Mouse (Mus musculus) regulatory T cell (primary cell): Measurements from ENCODE around the gene Tdp1.

Experiments
- in situ Hi-C: fragments of 300-600 bp; cut with MboI, MseI; formaldehyde crosslinking; loops from one replicate; pipeline ENCODE4 v1.15.1; 2025; ENCODE audit warnings: high pct_unique_total_duplicates

Gene Tdp1

DNA sequence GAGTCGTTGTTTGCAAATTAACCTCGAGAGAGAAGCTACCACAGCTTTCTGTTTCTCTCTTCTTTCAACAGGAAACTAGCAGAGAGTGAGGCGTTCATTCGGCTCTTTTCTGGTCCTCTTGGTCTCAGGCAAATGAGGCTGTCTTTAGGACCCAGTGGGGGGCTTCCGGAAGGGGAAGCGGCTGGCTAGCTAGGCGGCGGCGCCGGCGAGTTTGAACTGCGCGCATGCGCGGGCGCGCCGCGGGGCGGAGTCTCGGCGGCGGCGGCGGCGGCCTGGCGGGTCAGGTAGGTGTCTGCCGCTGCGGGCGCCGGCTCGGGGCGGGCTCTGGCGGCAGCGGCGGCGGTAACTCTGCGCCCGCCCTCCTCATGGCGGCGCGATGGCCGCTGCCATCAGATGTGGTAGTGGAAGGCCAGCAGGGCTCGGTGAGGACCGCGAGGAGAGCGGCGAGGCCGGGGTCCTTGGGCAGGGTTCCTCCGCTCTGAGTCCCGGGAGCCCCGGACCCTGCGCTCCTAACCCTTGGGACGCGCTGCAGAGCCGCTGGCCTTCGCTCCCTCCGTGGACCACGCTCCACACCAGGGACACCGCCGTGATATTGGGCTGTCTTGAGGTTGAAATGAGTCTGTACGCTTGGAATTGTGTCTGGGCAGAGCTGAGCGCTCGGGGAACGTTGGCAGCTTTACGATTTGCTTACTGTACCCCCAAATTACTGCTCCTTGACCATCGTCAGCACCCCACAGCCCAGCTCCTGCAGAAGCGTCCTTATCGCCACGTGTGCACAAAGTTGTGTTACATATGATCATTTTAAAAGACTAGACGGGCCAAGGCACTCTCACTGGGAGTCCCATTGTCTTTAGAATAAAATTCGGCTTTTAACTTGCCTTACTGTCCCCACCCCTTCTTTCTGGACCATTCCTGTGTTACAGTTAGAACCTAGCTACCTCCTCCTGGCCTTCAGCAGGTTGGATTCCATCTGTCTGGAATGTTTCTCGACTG is at the start of gene Tdp1, which contains the start of gene Efcab11:
Tdp1 (plus strand) TSS at position 249 of the 993 bp plus-strand sequence.
Efcab11 (minus strand) TSS at position 171 of the 993 bp plus-strand sequence.
- in situ Hi-C loops, result no loop called here

DNA sequence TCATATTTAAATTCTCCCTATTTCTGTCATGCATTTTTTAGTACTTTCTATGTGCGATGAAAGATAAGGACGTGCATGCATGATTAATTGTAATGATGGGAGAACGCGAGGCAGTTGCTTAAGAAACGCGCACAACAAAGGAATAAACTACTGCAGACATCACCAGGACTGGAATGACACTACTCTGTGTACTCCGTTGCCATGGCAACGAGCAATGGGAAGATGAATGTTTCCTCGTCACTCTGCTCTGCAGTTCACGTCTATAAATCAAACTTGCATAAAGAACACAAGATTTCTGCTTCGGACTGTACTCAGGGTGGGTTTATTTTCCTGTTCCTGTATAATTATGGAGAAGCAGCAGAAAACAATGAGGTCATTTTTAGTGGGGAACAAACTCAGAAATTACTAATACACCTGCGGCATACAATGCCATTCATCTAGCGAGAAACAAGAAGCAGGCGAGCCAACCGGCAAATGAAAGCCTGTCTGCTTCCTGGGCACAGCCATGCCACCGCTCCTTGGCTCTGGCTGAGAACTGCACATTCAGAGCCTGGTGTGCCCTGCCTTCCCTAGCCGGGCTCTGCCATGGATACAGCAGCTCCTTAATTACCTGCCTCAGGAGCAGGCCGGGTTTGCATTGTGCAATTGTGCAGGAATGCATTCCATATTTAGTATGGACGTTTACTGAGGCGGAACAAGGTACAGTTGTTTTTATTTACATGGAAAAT is 47.7 kb upstream of the Tdp1 start:
- in situ Hi-C loops, result loop anchor here (10.0 kb wide), 1 partner anchor 752 kb away; no protein-coding TSS in a partner anchor

DNA sequence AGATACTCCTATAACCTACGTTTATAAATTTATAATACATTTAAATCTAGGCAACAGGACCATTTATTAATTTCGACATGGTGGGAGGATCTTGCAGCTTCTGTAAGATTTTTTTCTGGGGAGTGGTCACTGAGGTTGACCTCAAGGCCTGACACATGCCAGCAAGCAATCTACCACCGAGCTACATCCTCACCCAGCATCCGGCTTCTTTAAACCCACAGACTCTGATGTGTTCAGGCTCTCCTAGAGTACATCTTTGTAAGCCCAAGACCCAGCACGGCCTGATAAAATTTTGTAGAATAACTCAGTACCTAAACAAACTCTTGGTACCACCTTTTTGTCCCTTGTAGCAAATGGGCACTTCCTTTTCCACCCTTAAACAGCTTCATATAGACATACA is 46.8 kb upstream of the Tdp1 start:
- in situ Hi-C loops, result loop anchor here (10.0 kb wide), 1 partner anchor 753 kb away; no protein-coding TSS in a partner anchor

DNA sequence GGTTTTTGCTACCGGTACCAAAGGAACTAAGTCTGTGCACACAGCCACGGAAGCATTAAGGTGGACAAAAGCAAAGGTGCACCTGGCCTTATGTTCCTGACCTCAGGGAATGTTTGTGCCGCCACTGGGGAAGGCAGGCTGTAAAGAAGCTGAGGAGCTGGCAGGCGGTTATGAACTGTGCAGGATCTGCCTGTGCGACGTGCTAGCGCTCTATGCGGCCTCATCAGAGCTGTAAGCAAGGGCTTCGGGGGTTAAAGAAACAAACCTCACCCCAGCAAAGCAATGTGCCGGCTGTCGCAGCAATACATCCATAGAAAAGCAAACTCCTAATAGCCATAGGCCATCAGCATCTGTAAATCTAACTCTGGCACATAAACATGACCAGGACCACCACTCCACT is 46.2 kb upstream of the Tdp1 start:
- in situ Hi-C loops, result loop anchor here (10.0 kb wide), 1 partner anchor 753 kb away; no protein-coding TSS in a partner anchor

DNA sequence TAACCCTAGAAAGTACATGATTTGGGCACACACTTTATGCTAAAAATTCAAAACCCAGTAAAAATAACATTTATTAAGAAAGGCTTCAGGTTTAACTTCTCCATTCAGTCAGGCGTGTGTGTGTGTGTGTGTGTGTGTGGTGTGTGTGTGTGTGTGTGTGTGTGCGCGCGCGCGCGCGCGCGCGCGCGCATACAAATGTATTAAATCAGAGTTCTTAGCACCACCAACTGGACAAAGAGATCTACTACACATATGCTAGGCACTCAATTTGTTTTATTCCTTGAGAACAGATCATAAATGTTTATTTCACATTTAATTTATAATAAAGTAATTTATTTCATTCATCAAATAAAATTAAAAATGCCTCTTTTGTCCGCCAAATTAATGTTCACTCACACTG is 45.6 kb upstream of the Tdp1 start:
- in situ Hi-C loops, result loop anchor here (10.0 kb wide), 1 partner anchor 754 kb away; no protein-coding TSS in a partner anchor

DNA sequence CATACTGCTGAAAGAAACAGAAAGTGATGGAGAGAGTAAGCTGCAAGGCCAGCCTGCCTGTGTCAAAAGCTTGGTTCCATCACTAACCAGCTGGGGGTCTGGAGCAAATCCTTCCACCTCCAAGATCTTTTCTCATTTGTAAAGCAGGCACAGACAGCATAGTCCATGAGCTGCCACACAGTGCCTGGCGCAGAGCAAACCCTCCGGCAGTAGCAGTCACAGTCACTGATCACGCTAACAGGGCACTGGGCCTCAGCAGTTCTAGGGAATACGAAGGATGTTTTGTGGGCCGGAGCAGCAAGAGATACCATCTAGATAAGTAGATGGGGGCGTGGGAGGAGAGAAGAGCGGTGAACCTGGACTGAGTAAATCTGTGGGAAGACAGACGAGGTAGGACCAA is 39.4 kb upstream of the Tdp1 start:
- in situ Hi-C loops, result no loop called here

DNA sequence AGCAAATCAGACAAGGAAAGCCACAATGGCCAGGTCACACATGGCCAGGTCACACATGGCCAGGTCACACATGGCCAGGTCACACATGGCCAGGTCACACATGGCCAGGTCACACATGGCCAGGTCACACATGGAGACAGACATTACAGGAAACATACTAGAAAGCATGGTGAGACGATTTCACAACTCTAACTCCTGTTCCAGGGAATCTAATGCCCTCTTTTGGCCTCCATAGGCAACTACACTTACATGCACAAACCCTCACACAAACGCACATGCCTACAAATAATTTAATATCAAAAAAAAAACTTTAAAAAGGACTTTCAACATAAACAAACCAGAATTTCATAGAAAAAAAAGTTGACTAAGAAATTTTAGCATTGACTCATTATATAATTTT is 34.3 kb upstream of the Tdp1 start:
- in situ Hi-C loops, result no loop called here

DNA sequence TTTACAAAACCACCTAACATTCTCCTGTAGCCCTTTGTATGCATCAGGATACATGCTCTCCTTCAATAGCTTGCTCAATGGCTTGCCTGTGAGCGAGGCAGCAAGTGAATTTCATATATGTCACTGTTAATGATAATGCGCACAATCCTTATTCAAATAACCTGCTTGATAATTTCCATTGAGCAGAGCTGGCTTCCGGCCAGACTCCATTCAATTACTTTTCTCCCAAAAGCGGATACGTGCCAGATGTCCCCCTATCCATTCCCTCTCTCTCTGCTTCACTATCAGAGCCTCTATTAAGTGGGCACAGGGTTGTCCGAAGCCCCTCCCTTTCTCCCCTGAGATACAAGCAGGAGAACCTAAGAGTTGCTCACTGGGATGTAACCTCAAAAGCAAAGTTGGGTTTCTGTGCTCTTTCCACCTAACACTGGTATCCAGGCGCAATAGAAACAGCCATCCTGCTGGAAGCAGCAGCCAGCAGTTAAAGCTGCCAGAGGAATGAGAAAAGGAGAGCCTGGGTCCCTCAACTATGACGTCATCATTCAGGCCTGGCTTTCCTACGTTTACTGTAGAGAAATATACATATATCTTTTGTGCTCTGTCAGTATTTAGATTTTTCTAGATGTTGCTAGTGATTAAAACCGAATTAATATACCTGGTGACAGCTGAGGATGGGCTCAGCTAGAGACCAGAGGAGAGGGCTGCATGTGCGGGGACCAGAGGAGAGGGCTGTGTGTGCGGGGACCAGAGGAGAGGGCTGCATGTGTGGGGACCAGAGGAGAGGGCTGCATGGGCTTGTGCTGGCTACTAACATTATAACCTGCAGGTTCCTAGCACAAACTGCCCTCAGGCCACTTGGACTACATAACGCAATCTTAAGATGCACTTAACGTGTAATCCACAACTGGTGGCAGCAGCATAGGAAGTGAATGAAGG is 30.7 kb upstream of the Tdp1 start:
- in situ Hi-C loops, result no loop called here

DNA sequence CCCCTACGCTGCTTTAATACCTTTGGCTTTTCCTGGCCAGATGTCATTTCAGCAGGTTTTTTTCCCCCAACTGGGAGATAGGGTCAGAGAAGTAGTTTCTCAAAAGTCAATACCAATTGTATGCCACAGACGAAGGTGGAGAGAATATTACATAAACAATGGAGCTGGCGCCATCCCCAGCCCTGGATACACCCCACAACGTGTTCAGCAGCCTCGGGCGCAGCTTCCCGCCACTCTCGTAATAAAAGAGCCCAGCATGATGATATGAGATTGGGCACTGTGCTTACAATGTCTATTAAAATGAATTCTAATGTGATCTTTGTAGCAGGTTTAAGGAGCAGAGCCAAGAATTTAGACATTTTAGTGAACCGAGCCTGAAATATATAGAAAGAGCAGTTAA is 28.3 kb upstream of the Tdp1 start:
- in situ Hi-C loops, result no loop called here

DNA sequence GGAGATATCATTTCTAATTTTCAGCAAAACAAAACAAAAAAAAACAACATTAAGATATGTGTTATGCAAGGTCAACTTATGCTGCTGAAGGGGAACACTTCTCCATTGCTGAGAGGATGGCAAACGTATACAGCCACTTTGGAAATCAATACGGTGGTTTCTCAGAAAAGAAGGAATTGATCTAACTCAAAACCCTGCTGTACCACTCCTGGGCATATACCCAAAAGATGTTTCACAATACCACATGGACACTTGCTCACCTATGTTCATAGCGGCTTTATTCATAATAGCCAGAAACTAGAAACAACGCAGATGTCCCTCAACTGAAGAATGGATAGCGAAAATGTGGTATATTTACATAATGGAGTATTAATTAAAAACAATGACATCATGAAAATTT is 25.7 kb upstream of the Tdp1 start:
- in situ Hi-C loops, result no loop called here

DNA sequence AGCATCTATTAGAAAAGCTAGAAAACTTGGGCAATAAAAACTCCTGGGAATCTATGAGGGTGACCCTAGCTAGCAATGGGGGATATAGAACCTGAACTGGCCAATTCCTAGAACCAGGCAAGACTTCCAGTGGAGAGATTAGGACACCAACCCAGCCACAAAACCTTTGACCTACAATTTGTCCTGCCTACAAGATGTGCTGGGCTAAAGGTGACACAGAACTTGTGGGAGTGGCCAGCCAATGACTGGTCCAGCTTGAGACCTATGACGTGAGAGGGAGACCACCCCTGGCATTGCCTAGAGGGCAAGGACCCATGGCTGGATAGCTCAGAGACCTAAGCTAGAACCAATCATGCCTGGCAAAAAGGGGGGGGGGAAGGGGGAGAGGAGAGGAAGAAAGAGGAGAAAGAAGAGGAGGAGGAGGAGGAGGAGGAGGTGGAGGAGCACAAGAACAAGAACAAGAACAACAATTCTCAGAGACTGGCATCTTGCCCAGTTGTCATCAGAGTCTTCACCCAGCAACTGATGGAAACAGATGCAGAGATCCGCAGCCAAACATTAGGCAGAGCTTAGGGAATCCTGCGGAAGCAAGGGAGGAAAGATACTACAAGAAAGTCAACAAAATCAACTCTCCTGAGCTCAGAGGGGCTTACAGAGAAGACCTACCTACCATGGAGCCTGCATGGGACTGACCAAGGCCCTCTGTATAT is 24.8 kb upstream of the Tdp1 start:
- in situ Hi-C loops, result no loop called here

DNA sequence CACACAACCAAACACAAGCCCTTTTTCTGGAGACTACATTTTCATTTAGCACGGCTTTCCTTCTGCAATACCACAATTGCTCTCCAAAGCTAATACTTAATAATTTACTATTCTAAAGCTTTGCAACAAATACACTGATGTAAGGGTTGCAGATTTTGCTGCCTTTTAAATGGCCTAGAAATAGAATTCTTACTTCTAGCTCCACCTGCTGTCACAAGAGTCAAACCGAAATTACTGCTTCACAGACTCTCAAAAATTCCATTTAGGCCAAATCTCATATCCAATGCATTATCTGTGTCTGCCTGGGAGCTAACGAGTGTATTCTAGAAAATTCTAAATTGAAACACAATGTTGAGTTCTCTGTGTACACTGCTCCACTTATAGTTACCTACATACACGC is 23.3 kb upstream of the Tdp1 start:
- in situ Hi-C loops, result no loop called here

DNA sequence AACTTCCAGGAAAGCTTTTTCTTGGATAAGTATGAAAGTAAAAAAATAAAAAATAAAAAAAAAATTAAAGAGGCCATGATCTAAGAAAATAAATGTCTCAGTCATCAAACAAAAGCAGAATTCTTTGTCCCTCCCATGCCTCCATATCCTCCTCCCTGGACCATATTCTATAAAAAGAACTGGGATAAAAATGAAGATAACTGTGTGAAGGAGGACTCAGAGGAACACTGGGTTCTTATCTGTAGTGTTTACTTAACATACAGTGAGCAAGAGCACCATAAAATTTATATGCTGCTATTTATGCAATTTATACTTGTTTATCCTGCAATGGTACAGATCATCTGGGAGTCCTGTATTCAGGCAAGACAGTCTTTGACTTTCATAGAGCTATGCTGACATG is 19.7 kb upstream of the Tdp1 start:
- in situ Hi-C loops, result no loop called here

DNA sequence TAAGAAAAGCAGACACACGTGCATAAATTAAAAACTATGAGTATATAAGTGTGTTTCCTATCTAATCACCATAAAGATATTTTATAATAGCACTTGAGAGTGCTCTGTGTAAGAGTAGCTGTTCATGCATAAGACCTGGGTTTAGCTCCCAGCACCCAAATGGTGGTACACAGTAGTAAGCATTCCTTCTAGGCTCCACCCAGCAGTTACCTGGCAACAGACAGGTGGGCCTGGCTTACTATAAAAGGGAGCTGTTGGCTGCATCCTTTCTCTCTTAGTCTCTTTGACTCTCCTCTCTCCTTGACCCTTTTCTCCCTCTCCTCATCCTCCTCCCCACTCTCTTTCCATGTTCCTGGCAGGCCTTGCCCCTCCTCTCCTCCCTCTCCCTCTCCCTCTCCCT is 15.5 kb upstream of the Tdp1 start:
- in situ Hi-C loops, result no loop called here

DNA sequence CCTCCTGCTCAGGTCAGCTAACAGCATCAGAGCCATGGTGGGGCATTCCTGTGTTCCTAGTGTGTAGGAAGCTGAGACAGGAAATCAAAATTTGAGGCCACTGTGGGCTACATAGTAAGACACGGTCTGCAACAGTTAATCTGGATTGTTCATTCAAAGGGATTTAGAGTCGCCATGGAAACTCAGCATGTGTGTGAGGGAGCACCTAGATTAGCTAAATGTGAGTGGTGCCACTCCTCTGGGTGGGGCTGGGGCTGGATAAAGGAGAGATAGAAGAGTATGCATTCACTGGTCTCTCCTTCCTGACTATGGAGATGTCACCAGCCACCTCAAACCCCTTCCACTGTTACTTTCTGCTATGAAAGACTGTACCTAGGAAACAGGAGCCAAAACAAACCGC is 10.9 kb upstream of the Tdp1 start:
- in situ Hi-C loops, result no loop called here

DNA sequence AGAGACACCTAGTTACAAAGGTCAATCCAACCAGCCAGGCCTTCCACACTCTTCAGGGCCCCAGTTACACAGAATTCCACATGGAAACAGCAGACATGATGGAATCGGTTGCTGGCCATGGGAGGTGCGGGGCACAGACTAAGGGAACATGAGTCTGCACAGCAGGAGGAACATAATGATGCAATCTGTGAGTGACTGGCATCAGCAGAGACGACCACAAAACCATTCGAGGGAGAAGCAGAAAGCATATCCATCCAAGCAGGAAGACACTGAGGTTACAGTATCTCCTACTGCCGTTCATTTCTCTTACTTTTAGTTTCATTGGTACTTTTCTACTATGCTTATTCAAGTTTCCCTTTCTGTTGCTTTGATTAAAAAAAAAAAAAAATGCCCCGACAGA is 9.7 kb upstream of the Tdp1 start:
- in situ Hi-C loops, result no loop called here

DNA sequence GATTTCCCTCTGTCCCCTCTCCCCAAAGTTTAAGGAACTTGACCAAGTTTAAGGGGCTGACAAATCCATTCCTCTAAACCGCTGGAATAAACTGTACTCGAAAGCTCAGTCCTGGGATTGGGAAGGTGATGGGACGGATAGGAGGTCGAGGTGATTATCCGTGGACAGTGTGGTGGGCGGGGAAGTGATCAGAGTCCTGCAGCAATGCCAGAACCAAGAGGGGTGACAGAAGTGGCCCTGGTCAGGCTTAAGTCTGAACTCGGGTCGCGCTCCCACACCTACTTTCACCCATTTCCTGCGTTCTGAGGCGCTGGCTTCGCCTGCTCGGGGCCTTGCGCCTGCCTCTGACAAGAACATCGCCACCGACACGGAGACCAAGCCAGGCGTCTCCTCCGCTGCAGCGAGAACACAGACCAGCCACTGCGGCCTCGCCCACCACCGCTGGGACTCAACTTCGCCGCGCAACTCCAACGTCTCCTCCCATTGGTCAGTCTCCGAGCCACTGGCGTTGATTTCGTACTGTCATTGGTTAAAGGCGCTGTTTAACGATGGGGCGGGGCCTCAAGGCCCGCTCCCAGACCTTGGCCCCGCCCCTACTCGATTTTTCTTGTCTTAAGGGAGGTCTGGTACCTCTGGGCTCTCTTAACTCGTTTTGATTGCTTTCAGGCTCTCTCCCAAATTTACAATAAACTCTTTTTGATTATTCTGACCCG is 1.2 kb upstream of the Tdp1 start:
- in situ Hi-C loops, result no loop called here

DNA sequence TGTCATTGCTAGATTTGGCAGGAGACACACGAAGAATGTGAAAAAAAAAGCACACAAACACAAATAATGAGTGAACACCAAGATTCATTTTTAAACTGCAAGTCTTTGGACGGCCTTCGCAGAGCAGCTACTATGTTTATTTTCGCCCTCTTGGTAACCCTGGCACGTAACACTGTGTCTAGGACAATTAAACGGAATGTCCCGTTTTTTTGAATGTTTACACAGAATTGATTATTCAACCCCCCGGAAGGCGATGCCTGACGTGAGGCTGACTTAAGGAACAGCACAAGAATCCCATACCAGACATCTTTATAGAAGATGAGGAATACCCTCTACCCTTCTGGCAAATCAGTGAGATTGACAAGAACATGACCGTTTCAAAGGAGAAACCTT is 608 bp upstream of the Tdp1 start:
- in situ Hi-C loops, result no loop called here

DNA sequence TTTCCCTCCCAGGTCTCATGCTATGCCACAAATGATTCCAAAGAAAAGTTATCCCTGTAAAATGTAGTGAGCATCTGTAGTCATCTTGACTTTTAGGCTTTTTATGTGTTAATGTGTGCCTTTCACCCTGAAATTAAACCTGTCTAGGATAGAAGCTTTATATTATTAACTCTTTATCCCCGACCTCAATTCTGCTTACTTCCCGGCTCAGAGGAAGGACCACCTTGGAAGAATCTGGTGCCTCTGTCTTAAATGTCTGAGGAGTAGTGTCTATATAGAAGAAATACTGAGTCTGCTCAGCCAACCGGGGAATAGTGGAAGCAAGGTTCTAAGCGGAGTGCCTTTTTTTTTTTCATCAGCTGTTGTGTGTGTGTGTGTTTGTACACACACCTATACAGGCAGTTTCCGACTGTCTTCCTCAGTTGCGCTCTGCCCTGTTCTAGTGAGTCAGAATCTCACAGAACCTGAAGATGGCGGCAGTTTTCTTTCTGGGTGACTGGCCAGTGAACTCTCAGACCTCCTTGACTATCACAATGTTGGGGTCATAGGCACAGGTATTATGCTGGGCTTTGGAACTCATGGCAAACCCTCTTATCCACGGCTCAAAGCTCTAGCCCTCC is 1.1 kb downstream of the Tdp1 start:
- in situ Hi-C loops, result no loop called here

DNA sequence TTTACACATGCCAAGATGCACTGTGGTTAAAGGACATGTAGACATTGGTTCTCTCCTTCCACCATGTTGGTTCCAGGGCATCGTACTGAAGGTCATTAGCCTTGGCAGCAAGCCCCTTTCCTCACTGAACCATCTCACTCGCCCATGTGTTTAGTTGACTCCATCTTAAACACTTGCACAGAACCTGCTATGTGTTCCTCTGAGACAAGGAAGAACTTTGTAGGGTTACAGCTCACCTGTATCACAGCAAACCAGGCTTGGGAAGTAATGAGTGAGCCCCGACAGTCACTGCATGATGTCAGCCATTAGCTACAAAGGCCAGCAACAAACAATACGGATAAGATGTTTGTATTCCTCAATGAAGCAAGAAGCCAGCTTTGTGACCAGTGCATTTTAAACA is 13.5 kb downstream of the Tdp1 start:
- in situ Hi-C loops, result no loop called here
